Mouse (Mus musculus): ENCODE measurements at regions not wholly inside any gene's neighbourhood (a gene's known extent, or its start where the extent isn't known, plus 50 kb on each side); places are given as distances from the start of the nearest gene placed in this dataset.

GRCm38 (mm10) chr19:50087277-50087676 lies 591.2 kb downstream of the Sorcs1 start:
- DNase-seq, result no peak

- DNase-seq, result no peak
Measured at GRCm38 (mm10) chr19:50077427-50078040, 600.9 kb downstream of the Sorcs1 start.

- no peak for DNase-seq
Measured at GRCm38 (mm10) chr19:50060448-50060847, 618.0 kb downstream of the Sorcs1 start.

- DNase-seq, result no peak
Measured at GRCm38 (mm10) chr19:50052910-50053309, 625.5 kb downstream of the Sorcs1 start.

- no peak for DNase-seq
Measured at GRCm38 (mm10) chr19:50045761-50046160, 632.7 kb downstream of the Sorcs1 start.

- no peak for DNase-seq
Measured at GRCm38 (mm10) chr19:50013659-50014058, 664.8 kb downstream of the Sorcs1 start.

GRCm38 (mm10) chr19:50005248-50005647 lies 673.2 kb downstream of the Sorcs1 start:
- DNase-seq, result no peak

GRCm38 (mm10) chr19:49985826-49986225 lies 692.6 kb downstream of the Sorcs1 start:
- no peak for DNase-seq

- peak; percentile 3 to 11 for DNase-seq
Measured at GRCm38 (mm10) chr19:49966284-49966841, 712.1 kb downstream of the Sorcs1 start.

GRCm38 (mm10) chr19:49964679-49965078 lies 713.8 kb downstream of the Sorcs1 start:
- DNase-seq, result no peak

GRCm38 (mm10) chr19:49958517-49958916 lies 719.9 kb downstream of the Sorcs1 start:
- DNase-seq, result no peak

GRCm38 (mm10) chr19:49931202-49931601 lies 747.2 kb downstream of the Sorcs1 start:
- no peak for DNase-seq

GRCm38 (mm10) chr19:49911738-49912137 lies 766.7 kb downstream of the Sorcs1 start:
- DNase-seq, result no peak

GRCm38 (mm10) chr19:49880241-49880640 lies 798.2 kb downstream of the Sorcs1 start:
- DNase-seq, result no peak

GRCm38 (mm10) chr19:49860761-49861160 lies 817.7 kb downstream of the Sorcs1 start:
- DNase-seq, result no peak

GRCm38 (mm10) chr19:49855481-49856035 lies 822.9 kb downstream of the Sorcs1 start:
- no peak for DNase-seq

- DNase-seq, result no peak
Measured at GRCm38 (mm10) chr19:49841984-49842383, 836.5 kb downstream of the Sorcs1 start.

GRCm38 (mm10) chr19:49839153-49839911 lies 839.1 kb downstream of the Sorcs1 start:
- no peak for DNase-seq

- no peak for DNase-seq
Measured at GRCm38 (mm10) chr19:49830918-49831317, 847.5 kb downstream of the Sorcs1 start.

- no peak for DNase-seq
Measured at GRCm38 (mm10) chr19:49805636-49806397, 872.6 kb downstream of the Sorcs1 start.
